Mouse (Mus musculus) liver, embryonic 11.5 days (tissue): ENCODE results near the gene Herpud2. TPM values are rescaled to one million over a fixed set of nuclear protein-coding genes. Genes with fewer than 3 reads are reported as not detected.
"Not testable (repeated sequence)": the region's sequence is repeated elsewhere in the genome, so short reads cannot be mapped to it uniquely, and the experiment has no call there.

Source experiments
- ATAC-seq: fragments of 200-750 bp; cut with Nextera tagmentation; replicated peaks from 2 replicates; pipeline ENCODE4 v1.8.0; 2017; ENCODE audit warnings: moderate number of reproducible peaks, mild to moderate bottlenecking, moderate TSS enrichment, moderate library complexity; ENCODE audit not compliant: low FRiP score
- DNase-seq: peaks from one replicate; pipeline ENCODE4 v3.0.0-alpha.2; 2017; ENCODE audit warnings: low spot score
- H3K27ac ChIP-seq: fragments of 300-500 bp; sonication (generic); 2 replicates; pipeline ENCODE4 v1.5.1; 2014; ENCODE audit warnings: mild to moderate bottlenecking, low read depth, low read length, control low read depth
- H3K27me3 ChIP-seq: fragments of 300-500 bp; sonication (generic); replicated peaks from 2 replicates; pipeline ENCODE4 v1.6.1; 2014; ENCODE audit warnings: low read length, mixed read lengths; ENCODE audit not compliant: control insufficient read depth, insufficient read depth
- H3K36me3 ChIP-seq: fragments of 300-500 bp; sonication (generic); 2 replicates; pipeline ENCODE4 v1.6.1; 2014; ENCODE audit warnings: mild to moderate bottlenecking, low read length, moderate library complexity, mixed read lengths; ENCODE audit not compliant: control insufficient read depth, insufficient read depth
- H3K4me1 ChIP-seq: fragments of 300-500 bp; sonication (generic); replicated peaks from 2 replicates; pipeline ENCODE4 v1.6.1; 2014; ENCODE audit warnings: low read length, mixed read lengths; ENCODE audit not compliant: control insufficient read depth, insufficient read depth
- H3K4me2 ChIP-seq: fragments of 300-500 bp; sonication (generic); 2 replicates; pipeline ENCODE4 v1.6.1; 2014; ENCODE audit warnings: mild to moderate bottlenecking, control low read depth, moderate library complexity
- H3K4me3 ChIP-seq: fragments of 300-500 bp; sonication (generic); 2 replicates; pipeline ENCODE4 v1.5.1; 2014; ENCODE audit warnings: low read depth, low read length, control low read depth
- H3K9ac ChIP-seq: fragments of 300-500 bp; sonication (generic); 2 replicates; pipeline ENCODE4 v1.6.1; 2014; ENCODE audit warnings: low read depth, low read length, control low read depth
- H3K9me3 ChIP-seq: fragments of 300-500 bp; sonication (generic); 2 replicates; pipeline ENCODE4 v1.6.1; 2016; ENCODE audit warnings: low read length, inconsistent platforms, mixed read lengths; ENCODE audit not compliant: control insufficient read depth
- WGBS: fragments of 180-500 bp; shearing (Covaris S2); extraction: QIAGEN DNeasy Blood & Tissue Kit; methylation state at CpG from one replicate; pipeline ENCODE4 v1.1.7; 2014; 5-methylcytosine and 5-hydroxymethylcytosine counted together
- polyA plus RNA-seq: library from polyadenylated mRNA; unstranded; fragments of >200 nt; fragmentation: Nextera tagmentation; extraction: Ambion mirVana; gene quantifications from 2 replicates; pipeline ENCODE4 v1.2.1, GENCODE M21; 2014

Gene Herpud2
- polyA plus RNA-seq, 1 experiment from 2014 or later: 23.2 TPM

DNA sequence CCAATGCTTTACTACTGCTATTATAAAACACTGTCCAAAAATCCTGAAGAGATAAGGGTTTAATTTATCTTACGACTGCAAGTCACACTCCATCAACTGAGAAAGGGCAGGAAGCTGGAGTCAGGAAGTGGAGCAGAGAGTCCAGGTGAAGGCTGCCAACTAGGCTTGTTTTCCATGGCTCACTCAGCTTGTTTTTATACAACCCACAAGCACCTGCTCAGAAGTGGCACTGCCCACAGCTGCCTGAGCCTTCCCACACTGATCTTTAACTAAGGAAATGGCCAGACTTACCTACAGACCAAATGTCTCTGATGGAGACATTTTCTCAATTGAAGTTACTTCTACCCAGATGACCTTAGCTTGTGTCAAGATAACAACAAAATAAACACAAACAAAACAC, 11.3 kb downstream of the Herpud2 start:
- WGBS: 63% methylated on average over 1 of the region's 1 CpGs
- ATAC-seq (no peak), DNase-seq (no peak)
- Histone ChIP-seq H3K9me3 (no peaks in the 10 kb centered on the region), H3K4me1 (peaks cover 4% of the 10 kb centered on the region), H3K36me3 (no peaks in the 10 kb centered on the region), H3K27me3 (no peaks in the 10 kb centered on the region), H3K9ac (no peak overlapping the region), H3K27ac (no peak overlapping the region), H3K4me2 (no peak overlapping the region), H3K4me3 (no peak overlapping the region)

DNA sequence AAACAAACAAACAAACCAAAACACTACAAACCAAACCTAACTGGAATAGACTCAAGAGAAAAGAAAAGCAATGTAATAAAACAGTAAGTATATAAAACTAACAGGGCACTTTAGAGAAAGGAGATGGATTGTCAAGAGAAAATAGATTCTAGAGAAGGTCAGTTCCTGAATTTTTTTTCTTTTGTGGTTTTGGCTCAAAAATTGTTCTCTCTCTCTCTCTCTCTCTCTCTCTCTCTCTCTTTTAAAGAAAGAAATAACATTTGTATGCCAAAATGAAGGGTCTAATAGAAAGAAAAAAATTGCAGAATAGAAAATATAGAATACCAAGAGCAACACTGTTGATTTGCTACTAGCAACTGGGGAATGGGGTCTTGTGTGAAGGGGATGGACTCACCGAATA, 12.7 kb downstream of the Herpud2 start:
- Histone ChIP-seq H3K9ac (no peak overlapping the region), H3K36me3 (no peaks in the 10 kb centered on the region), H3K4me3 (no peak overlapping the region), H3K27me3 (no peaks in the 10 kb centered on the region), H3K4me1 (peaks cover 2% of the 10 kb centered on the region), H3K9me3 (no peaks in the 10 kb centered on the region), H3K27ac (no peak overlapping the region), H3K4me2 (no peak overlapping the region)
- DNase-seq (no peak), ATAC-seq (no peak)
- 96% methylated on average over 1 of the region's 1 CpGs for WGBS

DNA sequence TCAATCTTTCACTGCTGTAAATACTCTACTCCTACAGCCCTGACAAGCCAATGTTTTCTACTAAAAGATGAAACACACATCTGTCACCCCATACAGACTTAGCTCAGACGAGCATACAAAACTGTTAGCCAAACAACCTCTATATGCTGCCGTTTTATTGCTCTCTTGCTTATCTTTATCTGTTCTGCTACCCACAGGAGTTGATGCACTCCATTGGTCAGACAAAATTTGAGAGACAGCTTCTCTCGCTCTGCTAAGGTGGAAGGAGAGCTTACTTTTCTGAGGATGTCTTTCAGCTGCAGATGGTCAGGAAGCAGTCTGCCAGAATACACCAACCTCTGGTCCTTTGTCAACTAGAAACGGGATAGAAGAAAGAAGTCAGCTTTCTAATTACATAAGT, 18.7 kb downstream of the Herpud2 start:
- DNase-seq (no peak), ATAC-seq (no peak)
- H3K4me3 ChIP-seq: no peak overlapping the region
- H3K27ac ChIP-seq: no peak overlapping the region
- WGBS: 55% methylated on average over 4 of the region's 4 CpGs
- no peaks in the 10 kb centered on the region for H3K4me1 ChIP-seq
- no peak overlapping the region for H3K9ac ChIP-seq
- H3K9me3 ChIP-seq: no peaks in the 10 kb centered on the region
- peaks cover 3% of the 10 kb centered on the region; the same call in 1 of the 2 replicates for H3K36me3 ChIP-seq
- H3K4me2 ChIP-seq: no peak overlapping the region
- H3K27me3 ChIP-seq: no peaks in the 10 kb centered on the region

GRCm38 (mm10) chr9:25132253-25132652, 19.4 kb downstream of the Herpud2 start:
- ATAC-seq (no peak), DNase-seq (no peak)
- no peak overlapping the region for H3K4me3 ChIP-seq
- H3K4me2 ChIP-seq: no peak overlapping the region
- no peaks in the 10 kb centered on the region for H3K4me1 ChIP-seq
- H3K9me3 ChIP-seq: no peaks in the 10 kb centered on the region
- peaks cover 3% of the 10 kb centered on the region; the same call in 1 of the 2 replicates for H3K36me3 ChIP-seq
- H3K27me3 ChIP-seq: no peaks in the 10 kb centered on the region
- H3K27ac ChIP-seq: no peak overlapping the region
- H3K9ac ChIP-seq: no peak overlapping the region

GRCm38 (mm10) chr9:25124048-25124447, 27.6 kb downstream of the Herpud2 start:
- H3K27ac ChIP-seq: no peak overlapping the region
- peaks cover 9% of the 10 kb centered on the region for H3K36me3 ChIP-seq
- no peak overlapping the region for H3K4me2 ChIP-seq
- DNase-seq: no peak
- H3K4me3 ChIP-seq: no peak overlapping the region
- H3K4me1 ChIP-seq: no peaks in the 10 kb centered on the region
- ATAC-seq: no peak
- H3K9me3 ChIP-seq: no peaks in the 10 kb centered on the region
- no peaks in the 10 kb centered on the region for H3K27me3 ChIP-seq
- H3K9ac ChIP-seq: no peak overlapping the region
- WGBS: 51% methylated on average over 2 of the region's 2 CpGs

DNA sequence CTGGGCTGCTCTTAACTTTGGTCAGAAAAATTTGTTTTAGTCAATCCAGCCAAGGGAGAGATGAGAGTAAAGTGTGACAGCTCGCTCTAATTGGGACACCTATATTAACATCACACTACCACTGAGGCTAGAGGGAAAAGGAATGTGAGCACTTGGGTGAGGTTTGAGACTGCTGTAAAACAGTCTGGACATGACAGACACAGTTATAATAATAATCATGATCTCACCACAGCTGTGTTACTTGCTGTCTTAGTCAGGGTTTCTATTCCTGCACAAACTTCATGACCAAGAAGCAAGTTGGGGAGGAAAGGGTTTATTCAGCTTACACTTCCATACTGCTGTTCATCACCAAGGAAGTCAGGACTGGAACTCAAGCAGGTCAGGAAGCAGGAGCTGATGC, 28.0 kb downstream of the Herpud2 start:
- not testable (repeated sequence) for H3K27ac ChIP-seq, H3K4me2 ChIP-seq, H3K27me3 ChIP-seq, H3K9me3 ChIP-seq, H3K9ac ChIP-seq, DNase-seq, H3K4me3 ChIP-seq, ATAC-seq, H3K36me3 ChIP-seq, H3K4me1 ChIP-seq
- 96% methylated on average over 1 of the region's 1 CpGs for WGBS

- ATAC-seq (peak; percentile 73), DNase-seq (no peak)
- no peak overlapping the region for H3K4me2 ChIP-seq
- no peak overlapping the region for H3K27ac ChIP-seq
- H3K4me3 ChIP-seq: no peak overlapping the region
- H3K9ac ChIP-seq: no peak overlapping the region
- H3K27me3 ChIP-seq: no peaks in the 10 kb centered on the region
- H3K36me3 ChIP-seq: peaks cover 7% of the 10 kb centered on the region; the same call in 1 of the 2 replicates
- H3K9me3 ChIP-seq: peaks cover 4% of the 10 kb centered on the region
- H3K4me1 ChIP-seq: no peaks in the 10 kb centered on the region
Measured at GRCm38 (mm10) chr9:25104638-25105037, 47.0 kb downstream of the Herpud2 start.

- WGBS: 83% methylated on average over 1 of the region's 1 CpGs
- ATAC-seq: no peak
- no peaks in the 10 kb centered on the region for H3K27me3 ChIP-seq
- H3K36me3 ChIP-seq: peaks cover 3% of the 10 kb centered on the region; the same call in 1 of the 2 replicates
- H3K9me3 ChIP-seq: peaks cover 4% of the 10 kb centered on the region
- no peak overlapping the region for H3K4me2 ChIP-seq
- DNase-seq: no peak
- H3K27ac ChIP-seq: no peak overlapping the region
- no peak overlapping the region for H3K9ac ChIP-seq
- H3K4me3 ChIP-seq: no peak overlapping the region
- H3K4me1 ChIP-seq: no peaks in the 10 kb centered on the region
Measured at GRCm38 (mm10) chr9:25102881-25103280, 48.7 kb downstream of the Herpud2 start.

- WGBS: 47% methylated on average over 1 of the region's 1 CpGs
- Histone ChIP-seq H3K4me1 (no peaks in the 10 kb centered on the region), H3K9me3 (no peaks in the 10 kb centered on the region), H3K27me3 (no peaks in the 10 kb centered on the region), H3K9ac (no peak overlapping the region), H3K27ac (no peak overlapping the region), H3K36me3 (no peaks in the 10 kb centered on the region), H3K4me3 (no peak overlapping the region), H3K4me2 (no peak overlapping the region)
- ATAC-seq: no peak
- DNase-seq: no peak
Measured at GRCm38 (mm10) chr9:25090853-25091252, 60.8 kb downstream of the Herpud2 start.
